12 mouse cellular contexts compared by ENCODE assay signal in the genomic region with DNA sequence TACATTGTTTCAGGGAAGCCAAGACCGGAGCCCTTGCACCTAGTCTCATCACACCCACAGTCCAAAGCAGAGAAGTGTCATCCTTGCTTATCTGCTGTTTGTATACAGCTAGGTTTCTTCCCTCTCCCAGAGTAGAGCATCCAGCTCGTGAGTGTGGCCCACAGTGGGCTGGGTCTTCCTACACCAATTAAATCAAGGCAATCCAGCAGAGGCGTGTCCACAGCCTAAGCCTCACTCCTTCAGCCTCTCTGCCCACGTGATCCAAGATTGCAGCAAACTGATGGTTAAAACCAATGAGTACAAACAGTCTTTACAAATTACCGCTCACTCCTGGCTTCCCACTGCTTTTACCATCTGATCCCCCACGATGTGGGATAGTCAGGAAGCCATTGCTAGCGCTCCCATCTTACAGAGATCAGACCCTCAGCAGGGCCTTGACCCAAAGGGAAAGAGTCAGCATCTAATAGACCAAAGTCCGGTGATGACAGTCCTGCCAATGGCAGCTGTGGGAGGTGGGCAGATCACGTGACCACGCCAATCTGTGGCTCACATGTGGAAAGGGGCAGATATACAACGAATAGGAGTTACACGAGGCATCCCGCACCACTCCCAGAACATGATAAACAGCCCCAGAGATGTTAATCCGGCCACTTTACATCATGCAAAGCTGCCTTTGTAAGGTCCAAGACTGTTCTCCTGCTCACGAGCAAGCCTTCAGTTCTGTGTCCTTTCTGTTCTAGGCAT. TPM values are rescaled to one million over a fixed set of nuclear protein-coding genes. Genes with fewer than 3 reads are reported as not detected.
DNase-seq lines count a peak whose midpoint lies in the region; ATAC-seq and TF ChIP-seq lines count a peak whose summit lies in the region.
"Had no signal": no experiment of that assay in that cellular context is flagged by ENCODE, and none has a peak within 500 bp of the region (broad histone marks: within the 10 kb centered on the region; RNA-seq: fewer than 3 reads in every experiment).

No protein-coding gene starts in this region.

- no peak for TF ChIP-seq EP300 in lung, postnatal 0 days (IDR thresholded peaks at IDR 0.05)

- 0 out of 2 replicates have a peak, but pooled peaks have one; percentile 71 for ATAC-seq in forebrain, embryonic 11.5 days (replicated peaks; ENCODE audit: low FRiP score)
- peak; percentile 72 for ATAC-seq in lung, postnatal 0 days
- ATAC-seq in erythroid progenitor cell, adult 5-6 weeks (replicated peaks; ENCODE audit: low FRiP score, poor library complexity, severe bottlenecking): peak; percentile 90

- no peak for DNase-seq in forebrain, embryonic 11.5 days (ENCODE audit: low spot score)
- DNase-seq in forebrain, embryonic 10.5 days (ENCODE audit: extremely low spot score, low spot score): no peak
- DNase-seq in lung, postnatal 0 days (ENCODE audit: low spot score): no peak
- no peak for DNase-seq in lung, postnatal 25 days (ENCODE audit: low spot score)
- DNase-seq in lung, postnatal 36 days: peak; percentile 8
- no peak for DNase-seq in frontal cortex, postnatal 14 days (ENCODE audit: low spot score in 2 of 2)
- no peak for DNase-seq in left cerebral cortex, adult 2 months (ENCODE audit: extremely low spot score in 1 of 2, low spot score in 2 of 2)
- DNase-seq: cerebellum, adult 11-12 months; kidney, postnatal 25 days had no signal

- H3K4me2 ChIP-seq in forebrain, embryonic 11.5 days (ENCODE audit: low read depth, low read length, severe bottlenecking): no peak overlapping the region
- no peak overlapping the region for H3K4me2 ChIP-seq in lung, postnatal 0 days (replicated peaks; ENCODE audit: low read depth, low read length)
- H3K4me2 ChIP-seq: embryonic facial prominence, embryonic 12.5 days had no signal

- intact Hi-C loops in left cerebral cortex, adult 2 months (cut with DNase I): no loop called here

- no peaks in the 10 kb centered on the region for H3K36me3 ChIP-seq in forebrain, embryonic 11.5 days (ENCODE audit: control insufficient read depth, insufficient read depth, low read length)
- H3K36me3 ChIP-seq in forebrain, embryonic 10.5 days (replicated peaks): no peaks in the 10 kb centered on the region
- no peaks in the 10 kb centered on the region for H3K36me3 ChIP-seq in lung, postnatal 0 days (ENCODE audit: insufficient read depth, low read length)
- H3K36me3 ChIP-seq: embryonic facial prominence, embryonic 12.5 days had no signal

- no peak overlapping the region for H3K4me3 ChIP-seq in forebrain, embryonic 11.5 days (ENCODE audit: low read depth, low read length)
- no peak overlapping the region for H3K4me3 ChIP-seq in forebrain, embryonic 10.5 days
- H3K4me3 ChIP-seq in lung, postnatal 0 days (ENCODE audit: low read depth, low read length): no peak overlapping the region
- no peak overlapping the region for H3K4me3 ChIP-seq in left cerebral cortex, adult 2 months
- H3K4me3 ChIP-seq: embryonic facial prominence, embryonic 12.5 days; megakaryocyte, embryonic 14.5 days had no signal

- no peaks in the 10 kb centered on the region for H3K27me3 ChIP-seq in forebrain, embryonic 11.5 days (ENCODE audit: control insufficient read depth, insufficient read depth, low read length)
- H3K27me3 ChIP-seq in forebrain, embryonic 10.5 days (ENCODE audit: poor library complexity, severe bottlenecking): peaks cover 29% of the 10 kb centered on the region; the same call in 1 of the 2 replicates
- H3K27me3 ChIP-seq in lung, postnatal 0 days (replicated peaks; ENCODE audit: insufficient read depth, low read length): no peaks in the 10 kb centered on the region

- no peak for TF ChIP-seq CTCF in lung, postnatal 0 days (IDR thresholded peaks at IDR 0.05)
- TF ChIP-seq CTCF in left cerebral cortex, adult 2 months (IDR thresholded peaks at IDR 0.05): no peak

- H3K9me3 ChIP-seq in forebrain, embryonic 11.5 days (ENCODE audit: control insufficient read depth, low read length): no peaks in the 10 kb centered on the region
- H3K9me3 ChIP-seq in forebrain, embryonic 10.5 days: no peaks in the 10 kb centered on the region
- no peaks in the 10 kb centered on the region for H3K9me3 ChIP-seq in lung, postnatal 0 days (ENCODE audit: low read length)
- H3K9me3 ChIP-seq: embryonic facial prominence, embryonic 12.5 days; megakaryocyte, embryonic 14.5 days had no signal

- WGBS in forebrain, embryonic 11.5 days: 57% methylated on average over 15 of the region's 15 CpGs
- WGBS in forebrain, embryonic 10.5 days: 65% methylated on average over 15 of the region's 15 CpGs
- WGBS in lung, postnatal 0 days: 65% methylated on average over 15 of the region's 15 CpGs

- no peak overlapping the region for H3K27ac ChIP-seq in forebrain, embryonic 11.5 days (ENCODE audit: low read depth, low read length)
- H3K27ac ChIP-seq in forebrain, embryonic 10.5 days: no peak overlapping the region
- no peak overlapping the region for H3K27ac ChIP-seq in lung, postnatal 0 days (ENCODE audit: low read length)
- H3K27ac ChIP-seq in left cerebral cortex, adult 2 months: no peak overlapping the region
- H3K27ac ChIP-seq: embryonic facial prominence, embryonic 12.5 days had no signal

- no peak overlapping the region for H3K9ac ChIP-seq in forebrain, embryonic 11.5 days (ENCODE audit: low read length)
- H3K9ac ChIP-seq in lung, postnatal 0 days (replicated peaks; ENCODE audit: low read depth): no peak overlapping the region
- H3K9ac ChIP-seq: embryonic facial prominence, embryonic 12.5 days had no signal

- 0 out of 2 replicates have a peak, but pooled peaks cover 1% of the 10 kb centered on the region for H3K4me1 ChIP-seq in forebrain, embryonic 11.5 days (replicated peaks; ENCODE audit: control insufficient read depth, insufficient read depth, low read length)
- peaks cover 42% of the 10 kb centered on the region for H3K4me1 ChIP-seq in forebrain, embryonic 10.5 days
- H3K4me1 ChIP-seq in lung, postnatal 0 days (ENCODE audit: insufficient read depth, low read depth, low read length): no peaks in the 10 kb centered on the region; the same call in 1 of the 2 replicates

RNA-seq across cellular contexts. Expression of a gene that starts 9.4 kb away (rescaled TPM):
- polyA plus RNA-seq in forebrain, embryonic 11.5 days (2014; fragmentation: Nextera tagmentation; extraction: Ambion mirVana): 61.5 and 65.1 TPM in 2 replicates
- 66.2 and 67.3 TPM in 2 replicates for polyA plus RNA-seq in forebrain, embryonic 10.5 days (2016; fragmentation: Nextera tagmentation; extraction: Ambion mirVana)
- 9.8 and 10.2 TPM in 2 replicates for polyA plus RNA-seq in lung, postnatal 0 days (2015; fragmentation: Nextera tagmentation; extraction: Ambion mirVana)
- 7.1 TPM in 1 of 2 replicates, not detected in the other for total RNA-seq in erythroid progenitor cell, adult 5-6 weeks (2015; ENCODE audit: low replicate concordance)
- 2.6 and 4.9 TPM in 2 replicates for total RNA-seq in erythroid progenitor cell, adult 5-6 weeks (2017; ENCODE audit: low replicate concordance)
- total RNA-seq in left cerebral cortex, adult 2 months (2021): 10 to 100 TPM; 61.5 to 63.3 TPM
